Mouse (Mus musculus): ENCODE results near the gene Glt8d1. TPM values are rescaled to one million over a fixed set of nuclear protein-coding genes. Genes with fewer than 3 reads are reported as not detected.

Gene Glt8d1
- total RNA-seq, 4 experiments from 2014 or later, result 41.3 to 55.0 (median 48.5) TPM

Other genes with a start within 250 kb of the Glt8d1 start
- gene Tmem110, start 175.8 kb upstream of the Glt8d1 start, total RNA-seq (2022), result 10 to 100 TPM; 22.8 to 27.8 (median 25.8) TPM
- gene Mustn1, start 122.2 kb upstream of the Glt8d1 start, total RNA-seq (2022), result 1 to 10 TPM; 1.3 to 3.1 (median 1.8) TPM
- under 1 TPM in 1 of 4 experiments, not detected in 3; 0.25 TPM for gene Itih4, start 114.9 kb upstream of the Glt8d1 start, total RNA-seq (2022)
- gene Itih3, start 77.6 kb upstream of the Glt8d1 start, total RNA-seq (2022), result 10 to 100 TPM; 28.0 to 46.6 (median 34.7) TPM
- not detected for gene Itih1, start 58.1 kb upstream of the Glt8d1 start, total RNA-seq (2022)
- gene Nek4, start 50.0 kb upstream of the Glt8d1 start, total RNA-seq (2022), result 10 to 100 TPM; 18.8 to 21.9 (median 20.0) TPM
- gene Spcs1, start 272 bp downstream of the Glt8d1 start, total RNA-seq (2022), result 100 to 1,000 TPM; 150 to 171 (median 167) TPM
- 10 to 100 TPM; 51.8 to 69.0 (median 60.3) TPM for gene Pbrm1, start 17.7 kb downstream of the Glt8d1 start, total RNA-seq (2022)
- gene Gnl3, start 17.8 kb downstream of the Glt8d1 start, total RNA-seq (2022), result 10 to 100 TPM; 40.3 to 53.7 (median 51.7) TPM
- 10 to 100 TPM; 19.5 to 43.1 (median 26.7) TPM for gene Smim4, start 127.6 kb downstream of the Glt8d1 start, total RNA-seq (2022)
- 1 to 10 TPM; 5.9 to 8.8 (median 7.8) TPM for gene Nt5dc2, start 129.7 kb downstream of the Glt8d1 start, total RNA-seq (2022)
- gene Stab1, start 167.2 kb downstream of the Glt8d1 start, total RNA-seq (2022), result 10 to 100 TPM; 17.6 to 27.0 (median 25.1) TPM
- gene Tnnc1, start 206.9 kb downstream of the Glt8d1 start, total RNA-seq (2022), result 1 to 10 TPM; 2.3 to 3.7 (median 2.9) TPM
- gene Nisch, start 215.5 kb downstream of the Glt8d1 start, total RNA-seq (2022), result 100 to 1,000 TPM; 432 to 530 (median 469) TPM
- gene Sema3g, start 216.5 kb downstream of the Glt8d1 start, total RNA-seq (2022), result 1 to 10 TPM; 4.7 to 5.9 (median 5.6) TPM
- gene Phf7, start 249.9 kb downstream of the Glt8d1 start, total RNA-seq (2022), result 1 to 10 TPM; 4.5 to 5.4 (median 4.9) TPM

Data from layer of hippocampus, adult 8-10 months (tissue).